Mouse (Mus musculus): ENCODE measurements around the gene Gm7271. TPM values are rescaled to one million over a fixed set of nuclear protein-coding genes. Genes with fewer than 3 reads are reported as not detected.

Gm7271 gene
- under 1 TPM in 1 of 2 experiments, not detected in 1; 0.58 TPM for polyA plus RNA-seq (2017; shearing (Covaris generic))

DNA sequence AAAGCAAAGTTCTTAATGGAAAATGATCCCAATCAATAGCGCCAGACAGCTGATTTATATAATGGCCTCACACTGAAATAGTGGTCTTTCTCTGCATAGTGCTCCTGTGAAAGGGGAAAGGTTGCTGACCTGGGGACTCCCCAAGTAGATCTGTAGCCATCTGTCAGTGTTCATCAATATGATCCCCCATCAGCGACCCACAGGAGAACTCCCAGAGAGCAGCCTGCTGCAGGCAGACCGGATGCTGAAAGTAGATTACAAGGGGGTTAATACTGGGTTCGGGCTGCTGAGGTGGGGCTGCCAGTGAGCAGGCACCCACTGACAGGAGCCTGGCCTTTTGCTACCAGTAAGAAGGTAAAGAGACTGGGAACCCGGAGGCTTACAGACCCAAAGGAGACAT, at the start of gene Gm7271:
Gm7271 (plus strand) TSS at position 230 of the 400 bp plus-strand sequence.

GRCm38 (mm10) chr5:76529040-76529703, 45.3 kb downstream of the Gm7271 start, which contains the start of gene Exoc1:
Gene Exoc1 (plus strand): TSS chr5:76529311.

Other genes starting within 250 kb of the Gm7271 start
- 10 to 100 TPM; 15.0 to 16.4 TPM for gene Clock, start 179.2 kb upstream of the Gm7271 start, polyA plus RNA-seq (2017; shearing (Covaris generic))
- 1 to 10 TPM in 1 of 2 experiments, not detected in 1; 1.6 TPM for gene Pdcl2, start 152.9 kb upstream of the Gm7271 start, polyA plus RNA-seq (2017; shearing (Covaris generic))
- not detected for gene Nmu, start 120.3 kb upstream of the Gm7271 start, polyA plus RNA-seq (2017; shearing (Covaris generic))
- 10 to 100 TPM; 47.0 to 47.2 TPM for gene Exoc1, start 45.3 kb downstream of the Gm7271 start, polyA plus RNA-seq (2017; shearing (Covaris generic))
- gene Cep135, start 104.7 kb downstream of the Gm7271 start, polyA plus RNA-seq (2017; shearing (Covaris generic)): 10 to 100 TPM; 11.2 to 13.9 TPM
- 1 to 10 TPM in 1 of 2 experiments, under 1 TPM in 1; 0.77 to 3.2 TPM for gene C530008M17Rik, start 172.5 kb downstream of the Gm7271 start, polyA plus RNA-seq (2017; shearing (Covaris generic))

All from inflammation-experienced regulatory T-cells (primary cell).